13 mouse cellular contexts compared by ENCODE assay signal in the genomic region with DNA sequence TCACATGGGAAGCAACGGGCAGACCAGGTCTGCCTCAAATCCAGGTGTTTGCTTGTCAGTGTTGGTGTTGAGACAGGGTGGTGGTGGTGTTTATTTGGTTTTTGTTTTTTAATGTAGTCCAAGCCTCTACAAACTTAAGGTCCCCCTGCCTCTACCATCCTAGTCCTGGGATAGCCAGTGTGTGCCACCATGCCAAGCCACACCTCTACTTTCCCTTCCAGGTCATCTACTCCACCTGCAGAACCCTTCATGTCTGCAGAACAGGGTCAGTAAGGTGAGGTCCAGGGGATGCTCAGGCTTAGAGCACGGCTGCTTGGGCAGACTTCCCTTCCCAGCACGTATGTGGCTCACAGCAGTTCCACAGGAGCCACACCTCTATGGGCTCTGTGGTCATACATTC. TPM values are rescaled to one million over a fixed set of nuclear protein-coding genes. Genes with fewer than 3 reads are reported as not detected.
DNase-seq lines count a peak whose midpoint lies in the region; TF ChIP-seq lines count a peak whose summit lies in the region.
"Had no signal": no experiment of that assay in that cellular context is flagged by ENCODE, and none has a peak within 500 bp of the region (broad histone marks: within the 10 kb centered on the region; RNA-seq: fewer than 3 reads in every experiment).

No protein-coding gene starts in this region.

- no peaks in the 10 kb centered on the region for H3K27me3 ChIP-seq in spleen, adult 2 months (ENCODE audit: control insufficient read depth, insufficient read depth, low read length)
- H3K27me3 ChIP-seq: embryonic facial prominence, embryonic 12.5 days; stomach, embryonic 15.5 days had no signal

- peaks cover 21% of the 10 kb centered on the region; the same call in 1 of the 2 replicates for H3K4me1 ChIP-seq in spleen, adult 2 months (ENCODE audit: control insufficient read depth, insufficient read depth, insufficient read length)

- no peak for TF ChIP-seq CTCF in gastrocnemius, adult 2 months (IDR thresholded peaks at IDR 0.05)
- TF ChIP-seq CTCF in layer of hippocampus, adult 2 months (conservative IDR thresholded peaks at IDR 0.05): no peak
- no peak for TF ChIP-seq CTCF in spleen, adult 2 months (IDR thresholded peaks at IDR 0.05; ENCODE audit: extremely low read depth, insufficient read depth, insufficient read length, insufficient replicate concordance)

- no peak overlapping the region for H3K4me3 ChIP-seq in gastrocnemius, adult 2 months
- no peak overlapping the region for H3K4me3 ChIP-seq in layer of hippocampus, adult 2 months
- no peak overlapping the region for H3K4me3 ChIP-seq in spleen, adult 2 months (ENCODE audit: extremely low read depth, insufficient read depth, insufficient read length)
- H3K4me3 ChIP-seq: embryonic facial prominence, embryonic 12.5 days; stomach, embryonic 15.5 days had no signal

- 78% methylated on average over 3 of the region's 3 CpGs for WGBS in spleen, adult 2 months

- DNase-seq in gastrocnemius, adult 2 months: no peak
- DNase-seq in gastrocnemius, postnatal 36 days: no peak
- no peak for DNase-seq in layer of hippocampus, adult 2 months (ENCODE audit: low spot score in 2 of 2)
- no peak for DNase-seq in layer of hippocampus, postnatal 10 days (ENCODE audit: low spot score in 2 of 2)
- DNase-seq in spleen, adult 2 months (ENCODE audit: low read depth in 1 of 2, low spot score in 2 of 2): no peak
- no peak for DNase-seq in spleen, adult 18-20 months
- no peak for DNase-seq in adrenal gland, adult 18-20 months (ENCODE audit: low spot score in 2 of 2)
- DNase-seq: thymus, adult 18-20 months; thymus, postnatal 36 days had no signal

- no peaks in the 10 kb centered on the region for H3K36me3 ChIP-seq in spleen, adult 2 months (ENCODE audit: control insufficient read depth, insufficient read depth, low read length)
- H3K36me3 ChIP-seq: embryonic facial prominence, embryonic 12.5 days; stomach, embryonic 15.5 days had no signal

- TF ChIP-seq POLR2A in spleen, adult 2 months (IDR thresholded peaks at IDR 0.05; ENCODE audit: low read depth, low read length): no peak

- H3K27ac ChIP-seq in gastrocnemius, adult 2 months: peak overlapping the region; percentile 73
- H3K27ac ChIP-seq in layer of hippocampus, adult 2 months: peak overlapping the region; percentile 84
- H3K27ac ChIP-seq in spleen, adult 2 months (ENCODE audit: insufficient read depth, low read length): 0 out of 2 replicates have a peak overlapping the region, but pooled peaks have one; percentile 29
- H3K27ac ChIP-seq: embryonic facial prominence, embryonic 12.5 days; hindbrain, embryonic 14.5 days had no signal

- intact Hi-C loops in gastrocnemius, adult 2 months (cut with DNase I): no loop called here
- intact Hi-C loops in gastrocnemius, postnatal 36 days (cut with DNase I): no loop called here

RNA-seq across cellular contexts. Expression of gene She, which starts 29.2 kb away (rescaled TPM):
- total RNA-seq in gastrocnemius, adult 2 months (2021): 1 to 10 TPM; 4.1 to 5.1 TPM
- total RNA-seq in gastrocnemius, postnatal 36 days (2021): 1 to 10 TPM; 3.7 to 4.6 TPM
- total RNA-seq in layer of hippocampus, adult 2 months (2021): 1 to 10 TPM; 2.8 to 3.1 TPM
- total RNA-seq in layer of hippocampus, postnatal 10 days (2021): 1 to 10 TPM; 4.0 to 4.2 TPM
- 1.1 TPM in 2 replicates for polyA plus RNA-seq in spleen, adult 2 months (2012; rRNA removed)
- total RNA-seq in adrenal gland, adult 18-20 months (2021): 1 to 10 TPM; 7.1 to 7.3 TPM
- polyA plus RNA-seq: C2C12 had no signal

RNA-seq across cellular contexts. Expression of gene Il6ra, which starts 52.7 kb away (rescaled TPM):
- 1 to 10 TPM; 4.3 to 6.4 TPM for total RNA-seq in gastrocnemius, adult 2 months (2021)
- 1 to 10 TPM; 4.4 to 4.8 TPM for total RNA-seq in gastrocnemius, postnatal 36 days (2021)
- total RNA-seq in layer of hippocampus, adult 2 months (2021): 1 to 10 TPM; 5.9 to 6.1 TPM
- 1 to 10 TPM; 4.2 to 4.7 TPM for total RNA-seq in layer of hippocampus, postnatal 10 days (2021)
- polyA plus RNA-seq in spleen, adult 2 months (2012; rRNA removed): 21.4 and 25.6 TPM in 2 replicates
- total RNA-seq in adrenal gland, adult 18-20 months (2021): 10 to 100 TPM in 1 of 2 experiments, 1 to 10 TPM in 1; 7.8 to 13.9 TPM

Comparison
In these comparisons a context has a peak if more than half of its experiments do, and no peak if none do; other contexts are left out.
1. H3K27ac ChIP-seq: peak in every context shown above with its lines; median percentile 84 in layer of hippocampus, adult 2 months; 73 in gastrocnemius, adult 2 months; 29 in spleen, adult 2 months.